Mouse (Mus musculus) liver, adult 2 months (tissue): Measurements from ENCODE around the gene Skap1.

Experiments
- CTCF ChIP-seq: fragments of 200-500 bp; IDR thresholded peaks from 2 replicates; pipeline ENCODE4 v1.5.1; 2011; ENCODE audit warnings: low read depth, low read length, control low read depth
- POLR2A ChIP-seq: fragments of 200-500 bp; IDR thresholded peaks from 2 replicates; pipeline ENCODE4 v1.6.1; 2011; ENCODE audit warnings: low read length, control low read depth; ENCODE audit not compliant: insufficient read depth; ENCODE audit errors: extremely low read depth

DNA sequence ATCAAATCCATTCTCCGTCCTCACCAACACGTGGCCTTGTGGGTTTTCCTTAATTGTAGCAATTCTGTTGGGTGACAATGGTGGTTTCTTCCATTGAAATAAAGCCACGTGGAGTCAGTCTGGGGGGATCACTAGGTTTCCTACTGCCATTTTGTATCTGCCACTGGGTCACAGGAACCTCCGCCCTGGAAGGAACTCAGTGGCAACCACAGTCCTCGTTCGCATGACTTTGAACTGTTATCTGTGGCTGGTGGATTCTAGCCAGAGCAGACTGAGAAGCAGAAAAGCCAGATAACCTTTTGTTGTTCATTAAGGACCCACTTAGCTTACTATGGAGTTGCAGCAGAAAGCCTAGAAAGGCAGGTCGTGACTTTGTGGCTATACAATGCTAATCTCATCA lies 204.0 kb downstream of the Skap1 start:
- no peak for TF ChIP-seq CTCF
- no peak for TF ChIP-seq POLR2A
